Mouse (Mus musculus): Measurements from ENCODE around the gene Htr2b.
A peak's percentile ranks its signal among the peaks of the same experiment; 100 is the strongest.

The Htr2b gene

GRCm38 (mm10) chr1:86111779-86112178, at the start of gene Htr2b:
TSS of gene Htr2b (minus strand) at chr1:86111970.
- no peak for DNase-seq (ENCODE audit: low read depth, low spot score)

GRCm38 (mm10) chr1:86161061-86161460, 49.3 kb upstream of the Htr2b start:
- no peak for DNase-seq (ENCODE audit: low read depth, low spot score)

- DNase-seq (ENCODE audit: low read depth, low spot score): no peak
Measured at GRCm38 (mm10) chr1:86160479-86160878, 48.7 kb upstream of the Htr2b start.

GRCm38 (mm10) chr1:86160059-86160458, 48.3 kb upstream of the Htr2b start:
- DNase-seq (ENCODE audit: low read depth, low spot score): no peak

- no peak for DNase-seq (ENCODE audit: low read depth, low spot score)
Measured at GRCm38 (mm10) chr1:86156595-86156994, 44.8 kb upstream of the Htr2b start.

GRCm38 (mm10) chr1:86156075-86156474, 44.3 kb upstream of the Htr2b start:
- DNase-seq (ENCODE audit: low read depth, low spot score): no peak

GRCm38 (mm10) chr1:86154824-86155164, 43.0 kb upstream of the Htr2b start:
- DNase-seq (ENCODE audit: low read depth, low spot score): no peak

GRCm38 (mm10) chr1:86154133-86154823, 42.5 kb upstream of the Htr2b start, which contains the start of gene Armc9:
TSS of gene Armc9 (plus strand) at chr1:86154780.
- peak; percentile 98 for DNase-seq (ENCODE audit: low read depth, low spot score)

- DNase-seq (ENCODE audit: low read depth, low spot score): peak; percentile 40
Measured at GRCm38 (mm10) chr1:86152618-86153017, 40.8 kb upstream of the Htr2b start.

- no peak for DNase-seq (ENCODE audit: low read depth, low spot score)
Measured at GRCm38 (mm10) chr1:86151376-86151775, 39.6 kb upstream of the Htr2b start.

GRCm38 (mm10) chr1:86150929-86151328, 39.2 kb upstream of the Htr2b start:
- DNase-seq (ENCODE audit: low read depth, low spot score): no peak

GRCm38 (mm10) chr1:86148161-86148560, 36.4 kb upstream of the Htr2b start:
- DNase-seq (ENCODE audit: low read depth, low spot score): no peak

- no peak for DNase-seq (ENCODE audit: low read depth, low spot score)
Measured at GRCm38 (mm10) chr1:86147557-86147956, 35.8 kb upstream of the Htr2b start.

GRCm38 (mm10) chr1:86146293-86146692, 34.5 kb upstream of the Htr2b start:
- no peak for DNase-seq (ENCODE audit: low read depth, low spot score)

GRCm38 (mm10) chr1:86144001-86144944, 32.5 kb upstream of the Htr2b start:
- DNase-seq (ENCODE audit: low read depth, low spot score): no peak

- DNase-seq (ENCODE audit: low read depth, low spot score): no peak
Measured at GRCm38 (mm10) chr1:86143165-86143564, 31.4 kb upstream of the Htr2b start.

- no peak for DNase-seq (ENCODE audit: low read depth, low spot score)
Measured at GRCm38 (mm10) chr1:86141081-86141480, 29.3 kb upstream of the Htr2b start.

GRCm38 (mm10) chr1:86135315-86135714, 23.5 kb upstream of the Htr2b start:
- no peak for DNase-seq (ENCODE audit: low read depth, low spot score)

- no peak for DNase-seq (ENCODE audit: low read depth, low spot score)
Measured at GRCm38 (mm10) chr1:86133337-86133736, 21.6 kb upstream of the Htr2b start, which contains the start of gene Gm21972. TSS of gene Gm21972 (plus strand) at chr1:86133637.

GRCm38 (mm10) chr1:86126036-86126435, 14.3 kb upstream of the Htr2b start:
- DNase-seq (ENCODE audit: low read depth, low spot score): no peak

- DNase-seq (ENCODE audit: low read depth, low spot score): no peak
Measured at GRCm38 (mm10) chr1:86119549-86119948, 7.8 kb upstream of the Htr2b start.

GRCm38 (mm10) chr1:86114141-86114540, 2.4 kb upstream of the Htr2b start:
- DNase-seq (ENCODE audit: low read depth, low spot score): no peak

GRCm38 (mm10) chr1:86105054-86105453, 6.7 kb downstream of the Htr2b start:
- DNase-seq (ENCODE audit: low read depth, low spot score): no peak
